Mouse (Mus musculus): ENCODE measurements around the gene Tti1. TPM values are rescaled to one million over a fixed set of nuclear protein-coding genes. Genes with fewer than 3 reads are reported as not detected.

Gene Tti1
- 23.8 and 25.8 TPM in 2 replicates for polyA plus RNA-seq (2015; fragmentation: Nextera tagmentation; extraction: Ambion mirVana)

DNA sequence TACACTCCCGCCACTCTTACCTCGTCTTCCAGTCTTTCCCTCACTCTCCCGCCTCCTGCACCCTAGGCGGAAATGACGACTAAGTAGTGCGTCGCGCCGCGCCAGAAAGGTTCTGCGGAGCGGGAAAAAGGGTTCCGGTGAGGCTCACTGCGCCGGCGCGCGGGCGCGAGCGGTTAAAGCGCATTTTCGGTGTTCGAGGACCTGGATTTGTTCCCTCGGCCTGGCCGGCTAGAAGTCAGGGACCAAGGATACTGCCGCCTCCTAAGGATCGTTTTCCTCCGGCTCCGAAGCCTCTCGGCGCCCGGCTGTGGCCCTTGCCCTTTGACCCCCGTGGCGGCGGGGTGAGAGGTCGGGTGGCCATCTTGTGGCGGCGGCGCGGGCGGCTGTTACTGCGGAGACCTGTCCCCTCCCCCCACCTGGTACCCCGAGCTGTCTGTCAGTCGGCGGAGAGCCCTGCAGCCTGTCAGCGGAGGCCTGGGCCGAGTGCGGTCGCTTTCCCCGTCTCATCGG lies at the start of gene Tti1, which contains the start of gene Rprd1b:
Gene Tti1, minus strand, starts transcription at position 80 of the 510 bp plus-strand sequence.
Gene Rprd1b, plus strand, starts transcription at position 144 of the 510 bp plus-strand sequence.
- ATAC-seq (ENCODE audit: low FRiP score, low read depth), result peak; percentile 96
- Histone ChIP-seq H3K27ac (peak within 1 kb of the TSS; percentile 96), H3K9ac (peak within 1 kb of the TSS; percentile 97), H3K4me2 (replicated peaks) (peak within 1 kb of the TSS; percentile 87), H3K27me3 (no peaks in the 10 kb centered on the region), H3K9me3 (no peaks in the 10 kb centered on the region), H3K36me3 (peaks cover 3% of the 10 kb centered on the region; the same call in 1 of the 2 replicates), H3K4me3 (peak within 1 kb of the TSS; percentile 98), H3K4me1 (peaks cover 33% of the 10 kb centered on the region)
- under 1% methylated on average over 52 of the region's 52 CpGs for WGBS

DNA sequence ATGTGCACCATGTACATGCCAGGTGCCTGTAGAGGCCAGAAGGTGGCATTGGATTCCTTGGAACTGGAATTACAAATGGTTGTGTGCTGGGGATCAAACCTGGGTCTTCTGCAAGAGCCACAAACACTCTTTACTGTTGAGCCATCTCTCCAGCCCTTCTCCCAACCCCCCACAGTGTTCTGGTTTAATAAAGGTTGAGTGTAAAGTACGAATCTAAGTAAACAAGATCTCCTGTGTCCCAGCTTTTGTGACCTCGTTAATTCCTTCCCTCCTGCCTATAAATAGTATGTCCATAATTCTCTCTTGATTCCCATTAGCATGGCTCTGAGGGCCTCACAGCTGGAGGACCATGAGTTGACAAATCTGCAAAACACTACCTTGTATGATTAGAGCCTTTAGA lies 49.7 kb upstream of the Tti1 start:
- no peak overlapping the region for H3K9ac ChIP-seq
- WGBS, result 23% methylated on average over 2 of the region's 2 CpGs

GRCm38 (mm10) chr2:158076690-158077089 lies 48.5 kb upstream of the Tti1 start:
- no peak overlapping the region for H3K27ac ChIP-seq
- H3K9me3 ChIP-seq, result no peaks in the 10 kb centered on the region
- no peak overlapping the region for H3K9ac ChIP-seq
- peaks cover 67% of the 10 kb centered on the region for H3K36me3 ChIP-seq
- no peak for ATAC-seq (ENCODE audit: low FRiP score, low read depth)
- no peak overlapping the region for H3K4me2 ChIP-seq (replicated peaks)
- no peaks in the 10 kb centered on the region for H3K27me3 ChIP-seq
- no peaks in the 10 kb centered on the region for H3K4me1 ChIP-seq
- no peak overlapping the region for H3K4me3 ChIP-seq
- WGBS, result 87% methylated on average over 6 of the region's 6 CpGs

More for the DNA sequence above, 49.7 kb upstream of the Tti1 start:
- no peaks in the 10 kb centered on the region for H3K27me3 ChIP-seq
- H3K9me3 ChIP-seq, result no peaks in the 10 kb centered on the region
- H3K36me3 ChIP-seq, result peaks cover 54% of the 10 kb centered on the region
- ATAC-seq (ENCODE audit: low FRiP score, low read depth), result no peak
- H3K27ac ChIP-seq, result no peak overlapping the region
- H3K4me1 ChIP-seq, result no peaks in the 10 kb centered on the region
- H3K4me3 ChIP-seq, result no peak overlapping the region
- no peak overlapping the region for H3K4me2 ChIP-seq (replicated peaks)

GRCm38 (mm10) chr2:158074835-158075234 lies 46.6 kb upstream of the Tti1 start:
- Histone ChIP-seq H3K4me3 (no peak overlapping the region), H3K9me3 (no peaks in the 10 kb centered on the region), H3K9ac (no peak overlapping the region), H3K36me3 (peaks cover 85% of the 10 kb centered on the region), H3K27me3 (no peaks in the 10 kb centered on the region), H3K4me2 (replicated peaks) (no peak overlapping the region), H3K4me1 (no peaks in the 10 kb centered on the region), H3K27ac (no peak overlapping the region)
- WGBS, result 91% methylated on average over 5 of the region's 5 CpGs
- no peak for ATAC-seq (ENCODE audit: low FRiP score, low read depth)

DNA sequence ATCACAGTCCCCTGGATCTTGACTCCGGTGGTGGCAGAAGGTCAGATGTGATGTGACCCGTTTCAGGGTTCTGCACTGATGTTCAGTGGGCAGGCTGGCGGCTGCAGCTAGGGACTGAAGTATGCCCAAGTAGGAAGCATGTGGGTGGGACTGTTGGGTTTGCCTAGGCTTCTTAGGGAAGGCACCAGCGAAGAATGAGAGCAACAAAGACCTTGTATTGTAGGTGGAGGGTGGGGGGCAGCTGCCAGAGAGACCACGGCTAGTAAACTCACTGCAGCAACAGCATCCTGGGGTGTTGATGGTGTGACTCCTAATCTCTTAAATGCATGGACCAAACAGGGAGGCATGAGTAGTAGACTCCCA lies 43.4 kb upstream of the Tti1 start:
- Histone ChIP-seq H3K4me2 (replicated peaks) (no peak overlapping the region), H3K4me1 (no peaks in the 10 kb centered on the region), H3K9me3 (no peaks in the 10 kb centered on the region), H3K4me3 (no peak overlapping the region), H3K27ac (no peak overlapping the region), H3K27me3 (no peaks in the 10 kb centered on the region), H3K36me3 (peaks cover 86% of the 10 kb centered on the region), H3K9ac (no peak overlapping the region)
- 91% methylated on average over 5 of the region's 5 CpGs for WGBS
- no peak for ATAC-seq (ENCODE audit: low FRiP score, low read depth)

- Histone ChIP-seq H3K4me1 (no peaks in the 10 kb centered on the region; the same call in 1 of the 2 replicates), H3K4me2 (replicated peaks) (no peak overlapping the region), H3K36me3 (peaks cover 86% of the 10 kb centered on the region), H3K27me3 (no peaks in the 10 kb centered on the region), H3K9ac (no peak overlapping the region), H3K9me3 (no peaks in the 10 kb centered on the region), H3K27ac (no peak overlapping the region), H3K4me3 (no peak overlapping the region)
- ATAC-seq (ENCODE audit: low FRiP score, low read depth), result no peak
- WGBS, result 83% methylated on average over 3 of the region's 3 CpGs
Observed at GRCm38 (mm10) chr2:158070885-158071632, 42.8 kb upstream of the Tti1 start.

GRCm38 (mm10) chr2:158068444-158068971 lies 40.3 kb upstream of the Tti1 start:
- peaks cover 68% of the 10 kb centered on the region for H3K36me3 ChIP-seq
- no peak overlapping the region for H3K27ac ChIP-seq
- no peak overlapping the region for H3K4me2 ChIP-seq (replicated peaks)
- peaks cover 4% of the 10 kb centered on the region for H3K4me1 ChIP-seq
- no peak for ATAC-seq (ENCODE audit: low FRiP score, low read depth)
- H3K9ac ChIP-seq, result no peak overlapping the region
- no peaks in the 10 kb centered on the region for H3K9me3 ChIP-seq
- no peaks in the 10 kb centered on the region for H3K27me3 ChIP-seq
- no peak overlapping the region for H3K4me3 ChIP-seq

GRCm38 (mm10) chr2:158067260-158067824 lies 39.1 kb upstream of the Tti1 start:
- Histone ChIP-seq H3K36me3 (peaks cover 59% of the 10 kb centered on the region), H3K4me2 (replicated peaks) (no peak overlapping the region), H3K27ac (no peak overlapping the region), H3K9ac (no peak overlapping the region), H3K27me3 (no peaks in the 10 kb centered on the region), H3K4me3 (no peak overlapping the region), H3K9me3 (no peaks in the 10 kb centered on the region), H3K4me1 (peaks cover 4% of the 10 kb centered on the region)
- 96% methylated on average over 5 of the region's 5 CpGs for WGBS
- ATAC-seq (ENCODE audit: low FRiP score, low read depth), result no peak

- Histone ChIP-seq H3K9ac (no peak overlapping the region), H3K27ac (no peak overlapping the region; the same call in 1 of the 2 replicates), H3K4me1 (peaks cover 4% of the 10 kb centered on the region), H3K9me3 (no peaks in the 10 kb centered on the region), H3K27me3 (no peaks in the 10 kb centered on the region), H3K4me3 (no peak overlapping the region), H3K36me3 (peaks cover 59% of the 10 kb centered on the region), H3K4me2 (replicated peaks) (no peak overlapping the region)
- no peak for ATAC-seq (ENCODE audit: low FRiP score, low read depth)
Observed at GRCm38 (mm10) chr2:158066456-158066855, 38.2 kb upstream of the Tti1 start.

- Histone ChIP-seq H3K9me3 (no peaks in the 10 kb centered on the region), H3K27ac (no peak overlapping the region), H3K4me1 (peaks cover 4% of the 10 kb centered on the region), H3K9ac (no peak overlapping the region), H3K4me2 (replicated peaks) (no peak overlapping the region), H3K4me3 (no peak overlapping the region), H3K36me3 (peaks cover 59% of the 10 kb centered on the region), H3K27me3 (no peaks in the 10 kb centered on the region)
- no peak for ATAC-seq (ENCODE audit: low FRiP score, low read depth)
- 82% methylated on average over 5 of the region's 5 CpGs for WGBS
Observed at GRCm38 (mm10) chr2:158065064-158065463, 36.8 kb upstream of the Tti1 start.

DNA sequence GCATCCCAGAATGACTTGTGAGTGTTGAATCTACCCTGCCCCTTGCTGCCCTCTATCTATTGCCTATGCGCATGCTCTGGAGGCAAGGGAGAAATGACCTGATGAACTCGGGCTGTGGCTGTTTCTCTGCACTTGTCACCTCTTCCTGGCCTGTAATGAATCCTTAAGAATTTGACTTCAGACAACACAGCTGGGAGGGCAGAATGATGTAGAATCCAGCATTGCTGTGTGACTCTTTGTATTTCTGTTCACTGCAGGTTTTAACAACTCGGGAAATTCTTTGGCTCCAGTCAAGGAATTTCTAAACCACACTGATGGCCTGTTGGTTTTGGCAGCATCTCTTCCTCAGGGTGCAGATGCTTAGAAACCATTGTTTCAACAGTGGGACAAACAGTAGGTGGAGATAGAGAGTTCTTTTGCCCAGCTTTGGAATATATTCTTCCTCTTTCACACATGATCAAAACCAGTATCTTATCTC lies 36.4 kb upstream of the Tti1 start:
- H3K9me3 ChIP-seq, result no peaks in the 10 kb centered on the region
- no peak overlapping the region for H3K4me3 ChIP-seq
- H3K27me3 ChIP-seq, result no peaks in the 10 kb centered on the region
- no peak overlapping the region for H3K27ac ChIP-seq
- WGBS, result 43% methylated on average over 3 of the region's 3 CpGs
- no peak; the same call in 1 of the 2 replicates for ATAC-seq (ENCODE audit: low FRiP score, low read depth)
- H3K9ac ChIP-seq, result no peak overlapping the region
- H3K4me1 ChIP-seq, result peaks cover 4% of the 10 kb centered on the region
- no peak overlapping the region for H3K4me2 ChIP-seq (replicated peaks)
- peaks cover 62% of the 10 kb centered on the region for H3K36me3 ChIP-seq

DNA sequence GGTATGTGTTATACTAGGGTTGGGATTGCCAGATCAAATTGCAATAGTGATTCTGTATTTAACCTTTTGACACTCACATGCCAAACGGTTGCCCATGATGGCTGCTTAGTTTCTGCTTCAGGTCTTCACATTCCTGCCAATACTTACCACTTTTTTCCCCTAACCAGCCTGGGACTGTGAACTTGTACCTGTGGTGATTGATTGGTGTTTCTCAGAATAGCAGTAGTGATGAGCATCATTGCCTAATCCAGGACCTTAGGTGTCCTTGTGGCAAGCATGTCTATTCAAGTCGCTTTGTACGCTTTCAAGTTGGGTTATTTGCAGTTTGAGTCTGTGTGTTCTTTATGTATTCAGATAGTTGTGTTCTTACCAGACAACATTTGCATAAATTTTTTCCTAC lies 34.8 kb upstream of the Tti1 start:
- ATAC-seq (ENCODE audit: low FRiP score, low read depth), result no peak
- H3K9ac ChIP-seq, result no peak overlapping the region
- no peaks in the 10 kb centered on the region for H3K27me3 ChIP-seq
- 90% methylated on average over 3 of the region's 3 CpGs for WGBS
- peaks cover 4% of the 10 kb centered on the region for H3K4me1 ChIP-seq
- peaks cover 74% of the 10 kb centered on the region for H3K36me3 ChIP-seq
- no peak overlapping the region for H3K27ac ChIP-seq
- no peak overlapping the region for H3K4me2 ChIP-seq (replicated peaks)
- no peaks in the 10 kb centered on the region for H3K9me3 ChIP-seq
- no peak overlapping the region for H3K4me3 ChIP-seq

All from limb, embryonic 13.5 days (tissue).